In genomic region chr11:120572417-120572751, GRCm38 (mm10) we compare ENCODE assay signal across 9 mouse cellular contexts. TPM values are rescaled to one million over a fixed set of nuclear protein-coding genes. Genes with fewer than 3 reads are reported as not detected.
A peak's percentile ranks its signal among the peaks of the same experiment; 100 is the strongest.
DNase-seq lines count a peak whose midpoint lies in the region; ATAC-seq and TF ChIP-seq lines count a peak whose summit lies in the region.
"Had no signal": no experiment of that assay in that cellular context is flagged by ENCODE, and none has a peak within 500 bp of the region (broad histone marks: within the 10 kb centered on the region; RNA-seq: fewer than 3 reads in every experiment).

No protein-coding gene starts in this region.

- peak overlapping the region; percentile 95 for H3K4me3 ChIP-seq in heart, embryonic 12.5 days
- peak overlapping the region; percentile 81 to 93 (median 91) for H3K4me3 ChIP-seq in CH12.LX (replicated peaks in 1 of 3; ENCODE audit: low read depth in 2 of 3, low read length in 2 of 3, poor library complexity in 1 of 3)
- peak overlapping the region; percentile 93 for H3K4me3 ChIP-seq in forebrain, embryonic 14.5 days (ENCODE audit: low read depth, low read length)
- peak overlapping the region; percentile 93 for H3K4me3 ChIP-seq in liver, postnatal 0 days (ENCODE audit: low read depth, low read length)

- under 1% methylated on average over 24 of the region's 24 CpGs for WGBS in heart, embryonic 12.5 days
- 0% methylated on average over 15 of the region's 24 CpGs for WGBS in forebrain, embryonic 14.5 days
- under 1% methylated on average over 19 of the region's 24 CpGs for WGBS in liver, postnatal 0 days (ENCODE audit: insufficient replicate concordance)

- H3K9me3 ChIP-seq in heart, embryonic 12.5 days (replicated peaks) = no peaks in the 10 kb centered on the region
- H3K9me3 ChIP-seq in CH12.LX (replicated peaks; ENCODE audit: low read length) = no peaks in the 10 kb centered on the region
- H3K9me3 ChIP-seq in forebrain, embryonic 14.5 days (replicated peaks; ENCODE audit: control insufficient read depth, low read length) = no peaks in the 10 kb centered on the region
- H3K9me3 ChIP-seq in liver, postnatal 0 days (ENCODE audit: low read length) = no peaks in the 10 kb centered on the region

- DNase-seq in heart, postnatal 25 days (ENCODE audit: low spot score) = no peak
- no peak for DNase-seq in CH12.LX (ENCODE audit: extremely low read depth)
- no peak for DNase-seq in forebrain, embryonic 14.5 days (ENCODE audit: low spot score)
- DNase-seq in liver, postnatal 0 days = no peak
- no peak for DNase-seq in cerebellum, adult 9-11 months
- no peak for DNase-seq in left cerebral cortex, adult 18-20 months (ENCODE audit: low spot score in 2 of 2)
- DNase-seq in adipocyte (ENCODE audit: low spot score) = no peak

- ATAC-seq in heart, embryonic 12.5 days (ENCODE audit: insufficient number of reproducible peaks, low FRiP score) = peak; percentile 34
- ATAC-seq in forebrain, embryonic 14.5 days = peak; percentile 35
- ATAC-seq in liver, postnatal 0 days = peak; percentile 2; the same call in 1 of the 2 replicates

- TF ChIP-seq RAD21 in CH12.LX (IDR thresholded peaks at IDR 0.05; ENCODE audit: low read depth, low read length) = no peak

- H3K27me3 ChIP-seq in heart, embryonic 12.5 days (replicated peaks) = no peaks in the 10 kb centered on the region
- no peaks in the 10 kb centered on the region for H3K27me3 ChIP-seq in CH12.LX (replicated peaks)
- H3K27me3 ChIP-seq in forebrain, embryonic 14.5 days (replicated peaks; ENCODE audit: control insufficient read depth, insufficient read depth, low read length) = no peaks in the 10 kb centered on the region
- H3K27me3 ChIP-seq in liver, postnatal 0 days (ENCODE audit: insufficient read depth, low read length) = no peaks in the 10 kb centered on the region

- dilution Hi-C loops in CH12.LX (cut with MboI; ENCODE audit: extremely low pct_ligation_motif_present, extremely low pct_unique_long_range_greater_than_20kb, low sequenced_read_pairs) = no loop called here

- no peak for TF ChIP-seq POLR2A in CH12.LX (IDR thresholded peaks at IDR 0.05; ENCODE audit: low read depth, low read length)

- peaks cover 21% of the 10 kb centered on the region for H3K4me1 ChIP-seq in heart, embryonic 12.5 days (replicated peaks)
- H3K4me1 ChIP-seq in CH12.LX (ENCODE audit: control insufficient read depth in 1 of 2, insufficient read depth in 2 of 2) = peaks cover 4 to 50% of the 10 kb centered on the region in 2 experiments
- peaks cover 7% of the 10 kb centered on the region for H3K4me1 ChIP-seq in forebrain, embryonic 14.5 days (ENCODE audit: control insufficient read depth, insufficient read depth, low read length)
- peaks cover 26% of the 10 kb centered on the region for H3K4me1 ChIP-seq in liver, postnatal 0 days (ENCODE audit: insufficient read depth)

- in situ Hi-C loops in CH12.LX (cut with MboI; ENCODE audit: low pct_ligation_motif_present, low pct_unique_long_range_greater_than_20kb, low sequenced_read_pairs) = no loop called here

- no peak for TF ChIP-seq CTCF in CH12.LX (conservative IDR thresholded peaks at IDR 0.05 in 1 of 2, IDR thresholded peaks at IDR 0.05 in 1 of 2; ENCODE audit: low read depth in 2 of 2, low read length in 2 of 2)
- TF ChIP-seq CTCF in liver, postnatal 0 days (IDR thresholded peaks at IDR 0.05; ENCODE audit: low read depth) = no peak

- peak overlapping the region; percentile 98 for H3K27ac ChIP-seq in heart, embryonic 12.5 days (ENCODE audit: poor library complexity, severe bottlenecking)
- peak overlapping the region; percentile 55 for H3K27ac ChIP-seq in CH12.LX (ENCODE audit: insufficient read depth, low read depth)
- peak overlapping the region; percentile 85 for H3K27ac ChIP-seq in forebrain, embryonic 14.5 days (ENCODE audit: low read depth, low read length)
- peak overlapping the region; percentile 86 for H3K27ac ChIP-seq in liver, postnatal 0 days (ENCODE audit: low read depth)

- intact Hi-C loops in heart, postnatal 25 days (cut with DNase I) = loop anchor here (1.0 kb wide), 1 partner anchor 23 kb away; the partner anchor contains the start of gene Mcrip1

- peaks cover 41% of the 10 kb centered on the region for H3K79me2 ChIP-seq in CH12.LX (replicated peaks; ENCODE audit: control insufficient read depth, extremely low read depth, insufficient read depth, poor library complexity, severe bottlenecking)

- H3K9ac ChIP-seq in heart, embryonic 12.5 days = peak overlapping the region; percentile 96
- H3K9ac ChIP-seq in CH12.LX (ENCODE audit: insufficient read depth, low read depth) = peak overlapping the region; percentile 78
- peak overlapping the region; percentile 91 for H3K9ac ChIP-seq in forebrain, embryonic 14.5 days (ENCODE audit: low read length)
- H3K9ac ChIP-seq in liver, postnatal 0 days (replicated peaks) = peak overlapping the region; percentile 93

- TF ChIP-seq EP300 in CH12.LX (IDR thresholded peaks at IDR 0.05; ENCODE audit: low read length) = no peak
- no peak for TF ChIP-seq EP300 in liver, postnatal 0 days (IDR thresholded peaks at IDR 0.05; ENCODE audit: low read depth)

- peaks cover 42% of the 10 kb centered on the region for H3K36me3 ChIP-seq in heart, embryonic 12.5 days
- H3K36me3 ChIP-seq in CH12.LX (replicated peaks in 1 of 2; ENCODE audit: control insufficient read depth in 1 of 2, insufficient read depth in 1 of 2, low read length in 1 of 2) = peaks cover 36 to 48% of the 10 kb centered on the region in 2 experiments
- peaks cover 39% of the 10 kb centered on the region for H3K36me3 ChIP-seq in forebrain, embryonic 14.5 days (ENCODE audit: control insufficient read depth, insufficient read depth, low read length)
- H3K36me3 ChIP-seq in liver, postnatal 0 days (replicated peaks; ENCODE audit: insufficient read depth, low read length) = peaks cover 29% of the 10 kb centered on the region

- H3K4me2 ChIP-seq in heart, embryonic 12.5 days = peak overlapping the region; percentile 80
- peak overlapping the region; percentile 79 for H3K4me2 ChIP-seq in CH12.LX (ENCODE audit: insufficient read depth, low read depth, poor library complexity, severe bottlenecking)
- H3K4me2 ChIP-seq in forebrain, embryonic 14.5 days (ENCODE audit: low read length) = peak overlapping the region; percentile 84
- peak overlapping the region; percentile 90 for H3K4me2 ChIP-seq in liver, postnatal 0 days (ENCODE audit: low read depth, low read length)

TF ChIP-seq in CH12.LX, 34 proteins besides CTCF, POLR2A, EP300 and RAD21 (continues in another document):
- TF ChIP-seq SMC3 (IDR thresholded peaks at IDR 0.05; ENCODE audit: low read depth, low read length) = no peak
- no peak for TF ChIP-seq KAT2A (IDR thresholded peaks at IDR 0.05; ENCODE audit: insufficient replicate concordance, low read length)
- no peak for TF ChIP-seq ELF1 (IDR thresholded peaks at IDR 0.05; ENCODE audit: low read depth, low read length)
- no peak for TF ChIP-seq ZKSCAN1 (IDR thresholded peaks at IDR 0.05; ENCODE audit: borderline replicate concordance, low read depth, low read length)
- TF ChIP-seq RCOR1 (conservative IDR thresholded peaks at IDR 0.05; ENCODE audit: low read depth, low read length) = no peak
- TF ChIP-seq ZC3H11A (IDR thresholded peaks at IDR 0.05; ENCODE audit: low read depth, low read length) = no peak

RNA-seq across cellular contexts. Expression of gene P4hb, which starts 0.7 kb away (rescaled TPM):
- polyA plus RNA-seq in heart, embryonic 12.5 days (2016; fragmentation: Nextera tagmentation; extraction: Ambion mirVana) = 478 and 480 TPM in 2 replicates
- 100 to 1,000 TPM; 228 to 255 TPM for total RNA-seq in heart, postnatal 25 days (2021)
- total RNA-seq in CH12.LX (2012; rRNA removed) (531 and 594 TPM in 2 replicates), CH12.LX (2014; rRNA removed) (453 and 486 TPM in 2 replicates)
- polyA plus RNA-seq in CH12.LX (2012; ENCODE audit: insufficient read length, low read depth) = 644 and 662 TPM in 2 replicates
- 325 and 332 TPM in 2 replicates for polyA plus RNA-seq in forebrain, embryonic 14.5 days (2014; fragmentation: Nextera tagmentation; extraction: Ambion mirVana)
- 683 and 697 TPM in 2 replicates for polyA plus RNA-seq in liver, postnatal 0 days (2015; fragmentation: Nextera tagmentation; extraction: Ambion mirVana)
- 100 to 1,000 TPM; 127 to 129 TPM for total RNA-seq in left cerebral cortex, adult 18-20 months (2021)

RNA-seq across cellular contexts. Expression of gene Arhgdia, which starts 9.0 kb away (rescaled TPM):
- 422 and 442 TPM in 2 replicates for polyA plus RNA-seq in heart, embryonic 12.5 days (2016; fragmentation: Nextera tagmentation; extraction: Ambion mirVana)
- 100 to 1,000 TPM; 142 to 158 TPM for total RNA-seq in heart, postnatal 25 days (2021)
- total RNA-seq in CH12.LX (2012; rRNA removed) (417 and 467 TPM in 2 replicates), CH12.LX (2014; rRNA removed) (126 and 172 TPM in 2 replicates)
- 957 and 958 TPM in 2 replicates for polyA plus RNA-seq in CH12.LX (2012; ENCODE audit: insufficient read length, low read depth)
- polyA plus RNA-seq in forebrain, embryonic 14.5 days (2014; fragmentation: Nextera tagmentation; extraction: Ambion mirVana) = 449 and 481 TPM in 2 replicates
- 148 and 156 TPM in 2 replicates for polyA plus RNA-seq in liver, postnatal 0 days (2015; fragmentation: Nextera tagmentation; extraction: Ambion mirVana)
- total RNA-seq in left cerebral cortex, adult 18-20 months (2021) = 100 to 1,000 TPM; 310 to 324 TPM

RNA-seq across cellular contexts. Expression of gene Ppp1r27, which starts 21.5 kb away (rescaled TPM):
- polyA plus RNA-seq in heart, embryonic 12.5 days (2016; fragmentation: Nextera tagmentation; extraction: Ambion mirVana) = not detected in 2 replicates
- not detected for total RNA-seq in heart, postnatal 25 days (2021)
- total RNA-seq in CH12.LX (2012; rRNA removed) = not detected in 2 replicates
- total RNA-seq in CH12.LX (2014; rRNA removed) = not detected in 2 replicates
- polyA plus RNA-seq in CH12.LX (2012; ENCODE audit: insufficient read length, low read depth) = not detected in 2 replicates
- polyA plus RNA-seq in forebrain, embryonic 14.5 days (2014; fragmentation: Nextera tagmentation; extraction: Ambion mirVana) = not detected in 2 replicates
- 0.19 and 1.5 TPM in 2 replicates for polyA plus RNA-seq in liver, postnatal 0 days (2015; fragmentation: Nextera tagmentation; extraction: Ambion mirVana)
- total RNA-seq in left cerebral cortex, adult 18-20 months (2021) = not detected
- total RNA-seq: layer of hippocampus, postnatal 25 days had no signal

RNA-seq across cellular contexts. Expression of gene Mcrip1, which starts 22.9 kb away (rescaled TPM):
- polyA plus RNA-seq in heart, embryonic 12.5 days (2016; fragmentation: Nextera tagmentation; extraction: Ambion mirVana) = 126 and 130 TPM in 2 replicates
- 10 to 100 TPM; 44.1 to 46.9 TPM for total RNA-seq in heart, postnatal 25 days (2021)
- total RNA-seq in CH12.LX (2012; rRNA removed) (25.8 and 39.6 TPM in 2 replicates), CH12.LX (2014; rRNA removed) (37.6 and 46.2 TPM in 2 replicates)
- polyA plus RNA-seq in CH12.LX (2012; ENCODE audit: insufficient read length, low read depth) = 60.2 and 66.5 TPM in 2 replicates
- 291 and 313 TPM in 2 replicates for polyA plus RNA-seq in forebrain, embryonic 14.5 days (2014; fragmentation: Nextera tagmentation; extraction: Ambion mirVana)
- 59.2 and 61.0 TPM in 2 replicates for polyA plus RNA-seq in liver, postnatal 0 days (2015; fragmentation: Nextera tagmentation; extraction: Ambion mirVana)
- total RNA-seq in left cerebral cortex, adult 18-20 months (2021) = 10 to 100 TPM; 74.9 to 77.0 TPM

RNA-seq across cellular contexts. Expression of gene Alyref, which starts 25.8 kb away (rescaled TPM):
- 356 and 361 TPM in 2 replicates for polyA plus RNA-seq in heart, embryonic 12.5 days (2016; fragmentation: Nextera tagmentation; extraction: Ambion mirVana)
- total RNA-seq in heart, postnatal 25 days (2021) = 10 to 100 TPM; 49.3 to 52.6 TPM
- total RNA-seq in CH12.LX (2012; rRNA removed) (582 and 793 TPM in 2 replicates), CH12.LX (2014; rRNA removed) (358 and 361 TPM in 2 replicates)
- polyA plus RNA-seq in CH12.LX (2012; ENCODE audit: insufficient read length, low read depth) = 444 and 451 TPM in 2 replicates
- 318 and 352 TPM in 2 replicates for polyA plus RNA-seq in forebrain, embryonic 14.5 days (2014; fragmentation: Nextera tagmentation; extraction: Ambion mirVana)
- 162 and 168 TPM in 2 replicates for polyA plus RNA-seq in liver, postnatal 0 days (2015; fragmentation: Nextera tagmentation; extraction: Ambion mirVana)
- total RNA-seq in left cerebral cortex, adult 18-20 months (2021) = 10 to 100 TPM; 60.8 to 62.9 TPM
